Mouse (Mus musculus): ENCODE measurements around the gene Olfr967. TPM values are rescaled to one million over a fixed set of nuclear protein-coding genes. Genes with fewer than 3 reads are reported as not detected.

Olfr967 gene
- polyA plus RNA-seq, 1 experiment from 2014 or later: not detected

- H3K27me3 ChIP-seq (ENCODE audit: control insufficient read depth, insufficient read depth, low read length): no peaks in the 10 kb centered on the region
- no peak within 1 kb of the TSS for H3K27ac ChIP-seq (replicated peaks in 1 of 2; ENCODE audit: control insufficient read depth in 1 of 2, insufficient read depth in 1 of 2, low read depth in 2 of 2, low read length in 2 of 2)
- H3K36me3 ChIP-seq (ENCODE audit: control insufficient read depth, insufficient read depth, low read length): no peaks in the 10 kb centered on the region
- H3K4me1 ChIP-seq (ENCODE audit: control insufficient read depth in 2 of 2, insufficient read depth in 2 of 2, low read length in 2 of 2): no peaks in the 10 kb centered on the region
- no peaks in the 10 kb centered on the region for H3K9me3 ChIP-seq (ENCODE audit: control insufficient read depth, low read length)
- H3K9ac ChIP-seq (ENCODE audit: low read length): no peak within 1 kb of the TSS
- H3K4me2 ChIP-seq (ENCODE audit: low read length): no peak within 1 kb of the TSS
- 67% methylated on average over 1 of the region's 1 CpGs for WGBS
- no peak for ATAC-seq (ENCODE audit: insufficient number of reproducible peaks, insufficient read depth, low FRiP score, low read depth)
- H3K4me3 ChIP-seq (ENCODE audit: control insufficient read depth in 1 of 2, insufficient read depth in 1 of 2, low read depth in 1 of 2, low read length in 2 of 2): no peak within 1 kb of the TSS
These were observed 37.1 kb downstream of the Olfr967 start, which contains the start of gene Olfr968 for GRCm38 (mm10) chr9:39783153-39783552. TSS of gene Olfr968 (minus strand) at chr9:39783253.

GRCm38 (mm10) chr9:39790558-39790957 lies 44.5 kb downstream of the Olfr967 start, which contains the start of gene Olfr969:
TSS of gene Olfr969 (plus strand) at chr9:39790945.
- H3K4me3 ChIP-seq (ENCODE audit: control insufficient read depth in 1 of 2, insufficient read depth in 1 of 2, low read depth in 1 of 2, low read length in 2 of 2): no peak within 1 kb of the TSS
- H3K9ac ChIP-seq (ENCODE audit: low read length): no peak within 1 kb of the TSS
- WGBS: 70% methylated on average over 2 of the region's 2 CpGs
- no peak within 1 kb of the TSS for H3K4me2 ChIP-seq (ENCODE audit: low read length)
- no peaks in the 10 kb centered on the region for H3K9me3 ChIP-seq (ENCODE audit: control insufficient read depth, low read length)
- no peaks in the 10 kb centered on the region for H3K36me3 ChIP-seq (ENCODE audit: control insufficient read depth, insufficient read depth, low read length)
- H3K27ac ChIP-seq (replicated peaks in 1 of 2; ENCODE audit: control insufficient read depth in 1 of 2, insufficient read depth in 1 of 2, low read depth in 2 of 2, low read length in 2 of 2): no peak within 1 kb of the TSS
- H3K4me1 ChIP-seq (ENCODE audit: control insufficient read depth in 2 of 2, insufficient read depth in 2 of 2, low read length in 2 of 2): no peaks in the 10 kb centered on the region
- H3K27me3 ChIP-seq (ENCODE audit: control insufficient read depth, insufficient read depth, low read length): no peaks in the 10 kb centered on the region
- ATAC-seq (ENCODE audit: insufficient number of reproducible peaks, insufficient read depth, low FRiP score, low read depth): no peak

Other genes with a start within 250 kb of the Olfr967 start
- gene Olfr957, start 230.4 kb upstream of the Olfr967 start, polyA plus RNA-seq (2014; fragmentation: Nextera tagmentation; extraction: Ambion mirVana): not detected in 2 replicates
- gene Olfr958, start 192.2 kb upstream of the Olfr967 start, polyA plus RNA-seq (2014; fragmentation: Nextera tagmentation; extraction: Ambion mirVana): not detected in 2 replicates
- gene Olfr959, start 170.7 kb upstream of the Olfr967 start, polyA plus RNA-seq (2014; fragmentation: Nextera tagmentation; extraction: Ambion mirVana): not detected in 2 replicates
- 9.2 and 9.6 TPM in 2 replicates for gene AW551984, start 141.8 kb upstream of the Olfr967 start, polyA plus RNA-seq (2014; fragmentation: Nextera tagmentation; extraction: Ambion mirVana)
- gene Olfr148, start 135.6 kb upstream of the Olfr967 start, polyA plus RNA-seq (2014; fragmentation: Nextera tagmentation; extraction: Ambion mirVana): not detected in 2 replicates
- gene Olfr960, start 124.9 kb upstream of the Olfr967 start, polyA plus RNA-seq (2014; fragmentation: Nextera tagmentation; extraction: Ambion mirVana): not detected in 2 replicates
- gene Olfr961, start 101.2 kb upstream of the Olfr967 start, polyA plus RNA-seq (2014; fragmentation: Nextera tagmentation; extraction: Ambion mirVana): not detected in 2 replicates
- not detected in 2 replicates for gene Olfr963, start 79.0 kb upstream of the Olfr967 start, polyA plus RNA-seq (2014; fragmentation: Nextera tagmentation; extraction: Ambion mirVana)
- gene Olfr149, start 39.1 kb upstream of the Olfr967 start, polyA plus RNA-seq (2014; fragmentation: Nextera tagmentation; extraction: Ambion mirVana): not detected in 2 replicates
- not detected in 2 replicates for gene Olfr965, start 34.9 kb upstream of the Olfr967 start, polyA plus RNA-seq (2014; fragmentation: Nextera tagmentation; extraction: Ambion mirVana)
- gene Olfr150, start 15.3 kb upstream of the Olfr967 start, polyA plus RNA-seq (2014; fragmentation: Nextera tagmentation; extraction: Ambion mirVana): not detected in 2 replicates
- gene Olfr968, start 37.0 kb downstream of the Olfr967 start, polyA plus RNA-seq (2014; fragmentation: Nextera tagmentation; extraction: Ambion mirVana): not detected in 2 replicates
- gene Olfr969, start 44.7 kb downstream of the Olfr967 start, polyA plus RNA-seq (2014; fragmentation: Nextera tagmentation; extraction: Ambion mirVana): not detected in 2 replicates
- gene Olfr970, start 62.6 kb downstream of the Olfr967 start, polyA plus RNA-seq (2014; fragmentation: Nextera tagmentation; extraction: Ambion mirVana): not detected in 2 replicates
- not detected in 2 replicates for gene Olfr971, start 90.6 kb downstream of the Olfr967 start, polyA plus RNA-seq (2014; fragmentation: Nextera tagmentation; extraction: Ambion mirVana)
- not detected in 2 replicates for gene Olfr972, start 120.2 kb downstream of the Olfr967 start, polyA plus RNA-seq (2014; fragmentation: Nextera tagmentation; extraction: Ambion mirVana)
- gene Olfr229, start 161.1 kb downstream of the Olfr967 start, polyA plus RNA-seq (2014; fragmentation: Nextera tagmentation; extraction: Ambion mirVana): not detected in 2 replicates
- not detected in 2 replicates for gene Olfr974, start 191.3 kb downstream of the Olfr967 start, polyA plus RNA-seq (2014; fragmentation: Nextera tagmentation; extraction: Ambion mirVana)
- gene Olfr975, start 205.8 kb downstream of the Olfr967 start, polyA plus RNA-seq (2014; fragmentation: Nextera tagmentation; extraction: Ambion mirVana): not detected in 2 replicates
- gene Olfr976, start 214.9 kb downstream of the Olfr967 start, polyA plus RNA-seq (2014; fragmentation: Nextera tagmentation; extraction: Ambion mirVana): not detected in 2 replicates
- not detected in 2 replicates for gene Olfr978, start 245.9 kb downstream of the Olfr967 start, polyA plus RNA-seq (2014; fragmentation: Nextera tagmentation; extraction: Ambion mirVana)